Mouse (Mus musculus): ENCODE results near the gene Henmt1.

The Henmt1 gene

GRCm38 (mm10) chr3:108939573-108939972, at the start of gene Henmt1:
TSS of gene Henmt1 (plus strand) at chr3:108939873.
- DNase-seq = peak; percentile 61

DNA sequence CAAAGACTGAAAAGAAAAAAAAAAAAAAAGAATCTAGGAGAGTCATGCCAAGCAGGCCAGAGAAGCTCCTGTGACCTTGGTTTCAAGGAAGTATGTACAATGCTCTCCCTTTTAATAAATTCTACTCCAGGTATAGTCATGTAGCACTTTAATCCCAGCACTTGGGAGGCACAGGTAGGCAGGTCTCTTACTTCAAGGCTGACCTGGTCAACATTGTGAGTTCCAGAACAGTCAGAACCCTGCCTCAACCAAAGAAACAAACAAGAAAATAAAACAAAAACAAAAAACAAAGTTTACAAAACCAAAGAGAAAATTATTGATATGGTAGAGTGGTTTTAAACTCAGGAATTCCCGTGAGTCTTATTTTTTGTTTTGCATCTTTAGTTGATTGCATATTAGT, 49.8 kb upstream of the Henmt1 start, which contains the start of gene Fndc7:
Fndc7 (minus strand) TSS at position 101 of the 400 bp plus-strand sequence.
- DNase-seq = peak; percentile 70

DNA sequence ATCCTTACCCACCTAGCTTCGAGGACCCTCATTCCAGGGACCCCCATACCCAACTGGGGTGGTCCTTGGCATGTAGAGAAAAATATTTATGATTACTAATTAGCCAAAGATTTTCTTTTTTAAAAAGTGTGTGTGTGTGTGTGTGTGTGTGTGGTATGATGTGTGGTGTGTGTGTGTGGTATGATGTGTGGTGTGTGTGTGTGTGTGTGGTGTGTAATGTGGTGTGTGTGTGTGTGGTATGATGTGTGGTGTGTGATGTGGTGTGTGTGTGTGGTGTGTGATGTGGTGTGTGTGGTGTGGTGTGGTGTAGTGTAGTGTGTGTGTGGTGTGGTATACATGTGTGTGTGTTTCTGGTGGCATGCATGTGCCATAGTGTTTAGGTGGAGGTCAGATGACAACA, 47.6 kb upstream of the Henmt1 start:
- peak; percentile 33 for DNase-seq

GRCm38 (mm10) chr3:108892914-108893313, 46.8 kb upstream of the Henmt1 start:
- DNase-seq = peak; percentile 29

DNA sequence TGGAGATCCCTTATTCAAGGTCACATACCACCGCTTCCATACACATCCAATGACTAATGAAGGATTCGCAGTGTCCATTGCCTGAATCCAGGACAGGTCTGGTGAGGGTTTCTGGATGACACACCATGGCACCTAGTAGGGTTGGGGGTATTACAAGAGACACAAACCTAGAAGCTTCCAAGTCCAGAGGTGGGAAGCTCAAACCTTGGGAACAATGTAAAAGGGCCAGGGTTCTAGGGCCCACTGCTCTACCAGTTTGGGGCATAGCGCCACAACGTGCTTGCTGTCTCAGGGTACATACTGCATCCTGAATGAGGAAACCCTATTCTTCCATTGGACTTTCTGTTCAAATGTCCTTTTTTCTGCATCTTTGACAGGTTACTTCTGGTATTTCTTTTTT, 41.0 kb upstream of the Henmt1 start:
- peak; percentile 68 for DNase-seq

DNA sequence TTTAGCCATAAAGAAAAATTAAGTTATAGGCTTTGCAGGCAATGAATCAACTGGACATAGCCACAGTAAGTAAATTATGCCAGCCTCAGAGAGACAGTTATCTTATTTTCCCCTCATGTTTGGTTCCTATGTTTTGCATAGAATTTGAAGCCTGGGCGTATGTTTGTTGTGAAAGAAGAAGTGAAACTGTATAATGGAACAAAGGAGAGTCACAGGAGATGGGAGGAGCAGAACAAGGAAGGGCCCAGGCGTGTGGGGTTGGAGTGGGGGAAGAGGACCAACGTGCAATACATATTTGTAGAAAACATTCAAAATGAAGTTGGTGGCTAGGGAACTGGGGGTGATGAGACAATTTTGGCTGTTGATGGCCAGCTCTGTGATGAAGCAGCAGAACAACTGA, 39.5 kb upstream of the Henmt1 start:
- DNase-seq = peak; percentile 95

DNA sequence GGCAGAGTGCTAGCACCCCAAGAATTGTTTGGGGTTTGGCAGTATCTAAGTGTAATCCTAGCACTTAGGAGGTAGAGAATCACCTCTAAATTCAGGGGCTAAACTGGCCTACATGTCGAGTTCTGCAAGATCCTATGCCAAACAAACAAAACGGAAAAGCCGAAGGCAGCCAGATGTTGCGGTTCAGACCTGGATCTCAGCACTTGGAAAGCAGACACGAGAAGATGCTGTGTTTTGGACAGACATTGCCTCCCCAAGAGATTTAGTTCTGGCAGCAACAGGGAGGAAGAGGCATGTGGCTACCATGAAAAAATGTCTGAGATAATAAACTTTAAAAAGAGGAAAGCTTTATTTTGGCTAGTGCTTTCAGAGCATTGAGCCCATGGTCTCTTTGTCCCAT, 39.0 kb upstream of the Henmt1 start:
- DNase-seq = peak; percentile 93

DNA sequence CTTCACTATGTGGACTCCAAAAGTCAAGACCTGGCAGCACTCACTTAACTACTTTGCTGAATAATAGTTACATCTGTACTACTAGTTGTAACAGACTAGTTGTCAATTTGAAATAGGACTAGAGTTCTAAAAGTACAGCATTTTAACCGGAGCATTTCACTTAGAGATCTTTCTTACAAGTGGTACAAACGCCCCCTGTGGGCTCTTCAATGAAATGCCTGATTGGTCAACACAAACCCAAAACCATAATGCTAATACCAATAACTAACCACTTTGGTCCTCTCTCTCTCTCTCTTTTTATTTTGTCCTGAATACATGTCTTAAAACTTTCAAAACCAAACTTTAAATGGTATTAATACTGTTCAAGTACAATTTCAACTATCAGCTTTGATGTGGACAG, 37.6 kb upstream of the Henmt1 start:
- DNase-seq = peak; percentile 46

DNA sequence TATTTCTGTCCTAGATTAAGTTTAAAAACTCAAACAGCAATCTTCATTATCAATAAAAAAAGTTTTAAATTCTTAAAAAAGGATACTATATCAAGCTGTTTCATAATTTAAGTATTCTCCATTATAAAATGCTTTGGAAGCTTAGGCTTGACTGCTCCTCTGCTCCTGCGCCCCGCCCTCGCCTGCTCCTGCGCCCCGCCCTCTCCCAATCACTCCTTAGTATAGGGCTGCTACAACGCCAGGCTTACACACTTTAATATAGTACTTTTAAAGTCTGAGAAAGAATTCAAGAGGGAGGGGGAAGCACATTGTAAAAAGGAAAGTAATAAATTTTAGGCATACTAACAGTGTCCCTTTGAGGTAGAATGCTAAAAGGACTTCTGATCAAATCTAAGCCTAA, 36.7 kb upstream of the Henmt1 start:
- peak; percentile 63 for DNase-seq

- peak; percentile 86 for DNase-seq
These were observed 29.2 kb upstream of the Henmt1 start for GRCm38 (mm10) chr3:108910303-108911080.

GRCm38 (mm10) chr3:108911081-108911547, 28.6 kb upstream of the Henmt1 start:
- DNase-seq = peak; percentile 97

DNA sequence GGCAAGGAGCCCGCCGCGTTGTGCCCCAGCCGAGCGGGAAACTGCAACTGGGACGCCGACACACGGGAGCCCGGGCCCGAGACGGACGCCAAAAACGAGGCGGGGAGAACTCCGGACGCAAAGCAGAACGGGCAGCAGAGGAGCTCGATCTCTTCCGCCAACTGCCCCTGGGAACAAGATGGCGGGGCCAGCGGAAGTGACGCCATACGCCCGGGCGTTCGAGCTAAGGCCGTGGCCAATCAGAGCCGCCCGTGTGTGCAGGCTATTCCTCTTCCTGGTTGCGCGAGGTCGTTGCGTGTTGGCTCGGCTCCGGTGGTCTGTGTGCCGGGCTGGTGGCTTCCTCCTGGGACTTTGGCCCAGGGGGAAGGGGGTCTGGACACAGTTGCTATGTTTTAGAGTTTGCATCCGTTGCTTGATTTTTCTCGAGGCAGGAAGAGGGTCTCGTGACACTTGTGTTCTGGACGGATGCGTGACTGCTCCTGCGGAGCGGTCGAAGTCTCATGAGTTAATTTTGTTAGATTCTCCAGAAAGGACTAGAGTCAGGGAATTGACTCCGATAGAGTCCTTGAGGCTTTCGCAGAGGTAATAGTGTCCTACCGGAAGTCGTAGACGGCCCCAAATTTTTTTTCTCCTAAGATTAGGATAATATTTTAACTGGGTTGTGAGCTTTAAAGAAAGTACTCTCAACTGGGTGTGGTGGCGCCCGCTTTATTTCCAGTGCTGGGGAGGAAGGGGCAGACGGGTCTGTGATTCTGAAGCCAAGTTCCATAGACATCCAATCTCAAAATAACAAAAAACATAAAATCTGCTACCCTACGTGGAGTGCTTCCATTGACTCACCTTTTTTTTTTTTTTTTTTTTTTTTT, 27.9 kb upstream of the Henmt1 start, which contains the start of gene Prpf38b:
Prpf38b (minus strand) TSS at position 180 of the 866 bp plus-strand sequence.
- DNase-seq = peak; percentile 100

- no peak for DNase-seq
These were observed 23.7 kb upstream of the Henmt1 start for GRCm38 (mm10) chr3:108915999-108916398.

DNA sequence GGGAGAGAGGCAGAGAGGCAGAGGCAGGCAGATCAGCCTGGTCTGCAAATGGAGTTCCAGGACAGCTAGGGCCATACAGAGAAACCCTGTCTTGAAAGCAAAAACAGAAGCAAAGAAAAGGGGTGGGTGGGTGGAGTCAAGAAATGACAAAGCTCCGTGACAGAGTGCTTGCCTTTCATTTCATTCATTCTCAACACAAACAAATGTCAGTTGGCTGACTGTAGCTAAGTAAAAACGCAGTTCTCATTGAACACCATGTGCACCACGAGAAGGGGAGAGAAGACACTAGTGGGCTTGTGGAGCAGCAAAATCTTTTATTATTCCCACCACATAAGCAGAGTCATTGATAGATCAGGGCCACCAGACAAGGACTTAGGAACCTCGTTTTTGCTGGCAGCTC, 22.8 kb upstream of the Henmt1 start:
- DNase-seq = peak; percentile 48

DNA sequence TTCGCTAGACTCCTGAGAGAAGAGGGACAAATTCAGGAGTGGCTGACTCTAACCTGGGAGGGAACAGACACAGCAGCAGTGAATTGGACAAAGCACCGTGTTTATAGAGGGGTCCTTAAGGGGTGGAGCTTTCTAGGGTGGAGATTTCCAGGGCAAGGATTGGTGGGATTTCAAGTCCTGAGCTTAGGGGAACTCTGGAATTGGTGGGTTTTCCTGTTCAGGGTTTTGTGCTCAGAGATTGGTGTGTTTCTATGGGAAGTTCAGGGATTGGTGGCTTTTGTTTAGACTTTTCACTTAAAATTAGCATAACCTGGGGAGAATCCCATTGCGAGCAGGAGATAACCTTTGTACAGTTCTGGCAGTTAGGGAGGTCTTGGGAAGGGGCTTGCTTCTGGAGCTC, 21.7 kb upstream of the Henmt1 start:
- DNase-seq = peak; percentile 53

DNA sequence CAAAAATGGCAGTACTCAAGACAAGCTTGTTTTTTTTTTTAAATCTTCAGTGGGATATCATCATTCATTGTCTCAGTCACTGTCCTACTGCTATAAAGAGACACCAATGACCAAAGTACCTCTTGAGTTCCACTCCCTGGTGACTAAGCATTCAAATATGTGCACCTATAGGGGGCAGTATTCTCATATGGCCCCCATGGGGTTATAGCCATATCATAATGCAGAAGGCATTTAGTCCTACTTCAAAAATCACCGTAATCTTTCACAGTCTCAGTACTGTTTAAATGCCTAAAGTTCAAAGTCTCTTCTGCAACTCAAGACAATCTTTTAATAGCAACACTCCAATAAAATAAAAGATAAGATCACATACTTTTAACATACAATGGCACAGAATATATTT, 20.8 kb upstream of the Henmt1 start:
- DNase-seq = no peak

DNA sequence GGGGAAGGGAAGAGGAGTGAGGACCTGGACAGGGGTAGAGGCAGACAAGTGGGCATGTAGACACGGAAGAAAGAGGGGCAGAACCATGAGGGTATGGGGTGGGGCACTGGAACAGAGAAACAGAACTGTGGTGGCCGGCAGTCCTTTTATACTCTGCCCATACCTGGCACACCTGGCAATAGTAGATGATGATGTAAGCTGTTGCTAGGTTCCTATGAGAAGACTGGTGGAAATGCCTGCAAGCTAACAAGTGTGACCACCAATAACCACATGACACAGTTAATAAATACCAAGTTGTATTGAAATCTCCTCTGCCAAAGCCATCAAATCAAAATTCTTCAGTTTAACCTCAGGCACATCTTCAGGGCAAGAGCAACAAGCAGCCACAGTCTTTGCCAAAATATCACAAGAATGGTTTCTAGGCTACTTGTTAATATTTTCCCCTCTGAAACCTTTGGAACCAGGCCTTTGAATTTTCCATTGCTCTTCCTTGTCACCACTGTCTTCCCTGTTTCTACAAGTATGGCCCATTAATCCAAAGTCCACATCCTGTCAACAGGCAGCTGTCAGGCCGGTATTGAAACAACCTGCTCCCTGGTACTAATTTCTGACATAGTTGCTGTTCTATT, 19.1 kb upstream of the Henmt1 start:
- DNase-seq = peak; percentile 53

GRCm38 (mm10) chr3:108921822-108922221, 17.9 kb upstream of the Henmt1 start:
- peak; percentile 70 for DNase-seq

GRCm38 (mm10) chr3:108925677-108926076, 14.0 kb upstream of the Henmt1 start:
- DNase-seq = peak; percentile 42

DNA sequence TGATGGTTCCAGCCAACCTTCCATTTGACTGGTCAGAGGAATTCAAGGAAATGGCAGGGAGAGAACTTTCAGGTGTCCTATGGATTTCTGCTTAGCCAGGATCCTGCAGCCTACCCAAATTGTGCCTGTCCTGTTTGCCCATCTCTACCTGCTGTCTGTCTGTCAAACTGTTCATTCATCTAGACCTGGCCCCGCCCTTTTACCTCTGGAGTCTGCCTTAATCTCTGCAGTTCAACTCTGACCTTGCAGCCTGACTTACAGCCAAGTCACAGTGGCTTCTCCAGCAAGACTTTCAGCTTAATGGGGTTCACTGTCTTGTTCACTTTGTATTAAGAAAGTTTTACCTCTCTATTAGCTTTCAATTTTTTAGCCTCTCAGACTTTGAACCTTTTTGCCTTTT, 13.4 kb upstream of the Henmt1 start:
- peak; percentile 54 for DNase-seq

- peak; percentile 42 for DNase-seq
These were observed 6.1 kb upstream of the Henmt1 start for GRCm38 (mm10) chr3:108933557-108933956.

DNA sequence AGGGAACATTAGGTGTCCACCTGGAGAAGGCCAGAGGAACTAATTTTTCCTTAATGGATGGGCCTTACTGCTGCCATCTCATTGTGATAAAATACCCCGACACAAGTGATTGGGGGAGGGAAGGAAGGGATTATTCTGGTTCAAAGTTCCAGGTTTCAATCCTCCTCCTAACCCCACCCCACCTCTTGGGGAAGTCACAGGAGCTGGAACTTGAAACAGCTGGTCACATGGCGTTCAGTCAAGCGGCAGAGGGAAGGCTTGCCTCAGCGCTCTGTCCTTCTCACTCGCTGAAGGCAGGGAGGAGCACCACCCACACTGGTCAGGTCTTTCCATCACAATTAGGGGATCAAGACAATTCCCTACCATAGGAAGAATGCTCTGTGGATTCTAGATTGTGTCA, 982 bp upstream of the Henmt1 start:
- peak; percentile 72 for DNase-seq

DNA sequence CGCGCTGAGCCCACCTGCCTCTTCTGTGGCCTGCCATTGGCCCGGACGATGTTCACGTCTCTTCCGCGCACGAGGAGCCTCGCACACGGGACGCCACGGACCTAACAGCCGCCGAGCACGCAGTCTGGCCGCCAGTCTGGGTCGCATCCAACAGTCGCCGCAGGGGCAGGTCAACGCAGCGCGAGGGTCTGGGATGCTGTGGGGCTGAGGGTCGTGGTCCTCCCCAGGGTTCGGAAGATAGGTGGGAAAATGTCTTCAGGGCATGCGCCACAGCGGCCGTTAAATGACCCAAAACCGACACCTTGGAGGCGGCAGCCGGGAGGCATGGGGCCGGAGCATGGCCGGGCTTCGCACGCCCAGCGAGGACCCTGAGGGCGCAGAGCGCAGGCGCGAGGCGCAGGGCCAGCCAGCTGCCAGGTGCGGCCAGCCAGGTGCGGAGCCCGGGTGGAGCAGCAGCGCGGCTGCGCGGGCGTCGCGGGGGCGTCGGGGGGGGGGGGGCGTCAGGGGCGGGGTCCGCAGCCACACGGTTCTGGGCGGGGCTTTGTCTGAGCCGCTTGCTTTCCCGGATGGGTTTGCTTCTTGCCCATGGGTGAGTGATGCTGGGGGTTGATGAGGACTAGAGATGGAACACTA, 444 bp downstream of the Henmt1 start, which contains the start of gene Gm9857:
Gm9857 (minus strand) TSS at position 445 of the 633 bp plus-strand sequence.
- DNase-seq = peak; percentile 74
